ENCODE assay signal across 15 mouse cellular contexts in genomic region chr1:180464357-180464756, GRCm38 (mm10). TPM values are rescaled to one million over a fixed set of nuclear protein-coding genes. Genes with fewer than 3 reads are reported as not detected.
"Had no signal": no experiment of that assay in that cellular context is flagged by ENCODE, and none has a peak within 500 bp of the region (broad histone marks: within the 10 kb centered on the region; RNA-seq: fewer than 3 reads in every experiment).

No protein-coding gene starts in this region.

- H3K36me3 ChIP-seq: limb, embryonic 13.5 days; liver, embryonic 15.5 days; midbrain, embryonic 10.5 days; midbrain, embryonic 15.5 days; neural tube, embryonic 12.5 days had no signal

- H3K4me2 ChIP-seq: limb, embryonic 13.5 days; liver, embryonic 15.5 days; lung, embryonic 14.5 days; midbrain, embryonic 15.5 days; neural tube, embryonic 12.5 days had no signal

- H3K27ac ChIP-seq: limb, embryonic 13.5 days; liver, embryonic 15.5 days; midbrain, embryonic 10.5 days; midbrain, embryonic 15.5 days; neural tube, embryonic 12.5 days; stomach, postnatal 0 days had no signal

- H3K27me3 ChIP-seq: limb, embryonic 13.5 days; midbrain, embryonic 15.5 days; neural tube, embryonic 12.5 days had no signal

- H3K4me3 ChIP-seq: limb, embryonic 13.5 days; liver, embryonic 15.5 days; midbrain, embryonic 10.5 days; midbrain, embryonic 15.5 days; neural tube, embryonic 12.5 days had no signal

- H3K9ac ChIP-seq: limb, embryonic 13.5 days; liver, embryonic 15.5 days; lung, embryonic 14.5 days; midbrain, embryonic 15.5 days; neural tube, embryonic 12.5 days had no signal

- H3K4me1 ChIP-seq: liver, embryonic 15.5 days; neural tube, embryonic 12.5 days had no signal

- H3K9me3 ChIP-seq: liver, embryonic 15.5 days; midbrain, embryonic 10.5 days; midbrain, embryonic 15.5 days; neural tube, embryonic 12.5 days had no signal

- DNase-seq: kidney, adult 11 months; kidney, postnatal 10 days; lung, embryonic 14.5 days; lung, postnatal 10 days; lung, postnatal 4 days; thymus, adult 18-20 months; thymus, postnatal 14 days had no signal

- ATAC-seq: midbrain, embryonic 15.5 days had no signal

RNA-seq across cellular contexts. Expression of gene Stum, which starts 18.9 kb away (rescaled TPM):
- total RNA-seq: megakaryocyte, adult 5-6 weeks; monocyte, adult 5-6 weeks had no signal
- polyA plus RNA-seq: lung, embryonic 14.5 days had no signal
